Mouse (Mus musculus): Measurements from ENCODE around the gene Xxylt1. TPM values are rescaled to one million over a fixed set of nuclear protein-coding genes. Genes with fewer than 3 reads are reported as not detected.
"Not testable (repeated sequence)": the region's sequence is repeated elsewhere in the genome, so short reads cannot be mapped to it uniquely, and the experiment has no call there.

Gene Xxylt1
- total and polyA plus RNA-seq, 3 experiments: 21.5 to 45.7 (median 35.1) TPM

GRCm38 (mm10) chr16:31004321-31004682 lies 76.9 kb downstream of the Xxylt1 start:
- dilution Hi-C loops (cut with MboI; ENCODE audit: extremely low pct_ligation_motif_present, extremely low pct_unique_long_range_greater_than_20kb, low sequenced_read_pairs) (no loop called here), in situ Hi-C loops (cut with MboI; ENCODE audit: low pct_ligation_motif_present, low pct_unique_long_range_greater_than_20kb, low sequenced_read_pairs) (no loop called here)
- Histone ChIP-seq H3K27me3 (replicated peaks) (no peaks in the 10 kb centered on the region), H3K4me3 (replicated peaks in 1 of 3; ENCODE audit: low read depth in 2 of 3, low read length in 2 of 3, poor library complexity in 1 of 3) (no peak overlapping the region), H3K79me2 (replicated peaks; ENCODE audit: control insufficient read depth, extremely low read depth, insufficient read depth, poor library complexity, severe bottlenecking) (no peaks in the 10 kb centered on the region), H3K4me1 (ENCODE audit: control insufficient read depth in 1 of 2, insufficient read depth in 2 of 2) (peaks cover 2 to 38% of the 10 kb centered on the region in 2 experiments; a peak in 2 of 4 replicates), H3K27ac (ENCODE audit: insufficient read depth, low read depth) (no peak overlapping the region), H3K9ac (ENCODE audit: insufficient read depth, low read depth) (no peak overlapping the region), H3K36me3 (replicated peaks in 1 of 2; ENCODE audit: control insufficient read depth in 1 of 2, insufficient read depth in 1 of 2, low read length in 1 of 2) (peaks cover 5 to 62% of the 10 kb centered on the region in 2 experiments), H3K9me3 (replicated peaks; ENCODE audit: low read length) (no peaks in the 10 kb centered on the region), H3K4me2 (ENCODE audit: insufficient read depth, low read depth, poor library complexity, severe bottlenecking) (no peak overlapping the region)
- DNase-seq (ENCODE audit: extremely low read depth): no peak
- TF ChIP-seq PAX5 (IDR thresholded peaks at IDR 0.05; ENCODE audit: low read length) (no peak), SMC3 (IDR thresholded peaks at IDR 0.05; ENCODE audit: low read depth, low read length) (no peak), RAD21 (IDR thresholded peaks at IDR 0.05; ENCODE audit: low read depth, low read length) (no peak), USF2 (conservative IDR thresholded peaks at IDR 0.05; ENCODE audit: low read depth, low read length) (no peak), MEF2A (IDR thresholded peaks at IDR 0.05; ENCODE audit: borderline replicate concordance, low read depth, low read length) (no peak)

GRCm38 (mm10) chr16:31003592-31004320 lies 77.5 kb downstream of the Xxylt1 start:
- dilution Hi-C loops (cut with MboI; ENCODE audit: extremely low pct_ligation_motif_present, extremely low pct_unique_long_range_greater_than_20kb, low sequenced_read_pairs); H3K4me3 ChIP-seq (replicated peaks in 1 of 3; ENCODE audit: low read depth in 2 of 3, low read length in 2 of 3, poor library complexity in 1 of 3); H3K79me2 ChIP-seq (replicated peaks; ENCODE audit: control insufficient read depth, extremely low read depth, insufficient read depth, poor library complexity, severe bottlenecking); H3K9ac ChIP-seq (ENCODE audit: insufficient read depth, low read depth); H3K9me3 ChIP-seq (replicated peaks; ENCODE audit: low read length); in situ Hi-C loops (cut with MboI; ENCODE audit: low pct_ligation_motif_present, low pct_unique_long_range_greater_than_20kb, low sequenced_read_pairs); DNase-seq (ENCODE audit: extremely low read depth); H3K27ac ChIP-seq (ENCODE audit: insufficient read depth, low read depth); H3K4me2 ChIP-seq (ENCODE audit: insufficient read depth, low read depth, poor library complexity, severe bottlenecking); H3K27me3 ChIP-seq (replicated peaks): not testable (repeated sequence)
- Histone ChIP-seq H3K36me3 (replicated peaks in 1 of 2; ENCODE audit: control insufficient read depth in 1 of 2, insufficient read depth in 1 of 2, low read length in 1 of 2) (peaks cover 5 to 61% of the 10 kb centered on the region in 2 experiments), H3K4me1 (ENCODE audit: control insufficient read depth in 1 of 2, insufficient read depth in 2 of 2) (peaks cover 2 to 38% of the 10 kb centered on the region in 2 experiments; a peak in 2 of 4 replicates)

DNA sequence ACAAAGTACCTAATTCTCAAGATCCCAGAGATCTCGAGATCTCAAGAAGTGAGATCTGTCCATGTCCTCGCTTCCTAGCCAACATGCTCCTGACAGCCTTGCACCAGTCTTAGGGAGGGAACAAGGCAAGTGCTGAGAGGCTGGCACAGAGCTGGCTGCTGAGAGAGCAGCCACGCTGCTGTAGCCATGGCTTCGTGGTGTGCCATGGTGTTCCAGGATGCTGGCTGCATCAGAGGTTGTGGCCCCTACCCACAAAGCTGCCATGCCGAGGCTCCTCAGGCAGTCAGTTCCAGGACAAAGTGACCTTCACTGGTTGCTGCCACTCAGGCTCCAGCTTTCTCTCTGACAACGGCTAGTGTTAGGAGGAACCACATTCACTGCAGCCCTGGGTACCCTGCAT lies 78.3 kb downstream of the Xxylt1 start:
- dilution Hi-C loops (cut with MboI; ENCODE audit: extremely low pct_ligation_motif_present, extremely low pct_unique_long_range_greater_than_20kb, low sequenced_read_pairs) (no loop called here), in situ Hi-C loops (cut with MboI; ENCODE audit: low pct_ligation_motif_present, low pct_unique_long_range_greater_than_20kb, low sequenced_read_pairs) (no loop called here)
- no peak for DNase-seq (ENCODE audit: extremely low read depth)
- no peaks in the 10 kb centered on the region for H3K79me2 ChIP-seq (replicated peaks; ENCODE audit: control insufficient read depth, extremely low read depth, insufficient read depth, poor library complexity, severe bottlenecking)
- H3K9ac ChIP-seq (ENCODE audit: insufficient read depth, low read depth): no peak overlapping the region
- H3K27ac ChIP-seq (ENCODE audit: insufficient read depth, low read depth): no peak overlapping the region
- peaks cover 2 to 38% of the 10 kb centered on the region in 2 experiments; a peak in 2 of 4 replicates for H3K4me1 ChIP-seq (ENCODE audit: control insufficient read depth in 1 of 2, insufficient read depth in 2 of 2)
- H3K9me3 ChIP-seq (replicated peaks; ENCODE audit: low read length): no peaks in the 10 kb centered on the region
- H3K27me3 ChIP-seq (replicated peaks): no peaks in the 10 kb centered on the region
- no peak overlapping the region for H3K4me3 ChIP-seq (replicated peaks in 1 of 3; ENCODE audit: low read depth in 2 of 3, low read length in 2 of 3, poor library complexity in 1 of 3)
- TF ChIP-seq JUND (conservative IDR thresholded peaks at IDR 0.05; ENCODE audit: low read depth, low read length) (no peak), MYC (IDR thresholded peaks at IDR 0.05; ENCODE audit: low read depth, low read length) (no peak)
- H3K4me2 ChIP-seq (ENCODE audit: insufficient read depth, low read depth, poor library complexity, severe bottlenecking): no peak overlapping the region
- H3K36me3 ChIP-seq (replicated peaks in 1 of 2; ENCODE audit: control insufficient read depth in 1 of 2, insufficient read depth in 1 of 2, low read length in 1 of 2): peaks cover 5 to 55% of the 10 kb centered on the region in 2 experiments
